Mouse (Mus musculus) lung, postnatal 4 days (tissue): ENCODE results near the gene Myocd.

ENCODE experiments used
- DNase-seq, 2 experiments: peaks; one replicate each; pipeline ENCODE4 v3.0.0; 2021

Gene Myocd

GRCm38 (mm10) chr11:65135251-65135739, 134.5 kb downstream of the Myocd start:
- DNase-seq: no peak

- no peak for DNase-seq
These were observed 136.1 kb downstream of the Myocd start for GRCm38 (mm10) chr11:65133661-65134060.

GRCm38 (mm10) chr11:65129110-65129509, 140.7 kb downstream of the Myocd start:
- no peak for DNase-seq

- no peak for DNase-seq
These were observed 141.1 kb downstream of the Myocd start for GRCm38 (mm10) chr11:65128666-65129065.

GRCm38 (mm10) chr11:65126566-65126965, 143.2 kb downstream of the Myocd start:
- DNase-seq: no peak
